Mouse (Mus musculus) erythroblast, embryonic 14.5 days (primary cell): ENCODE results near the gene Synj1.

Experiments used
- GATA1 ChIP-seq: IDR thresholded peaks from 2 replicates; pipeline ENCODE4 v1.6.1; 2012; ENCODE audit warnings: low read length, inconsistent platforms, mixed read lengths
- TAL1 ChIP-seq: IDR thresholded peaks from 3 replicates; pipeline ENCODE4 v1.6.1; 2012; ENCODE audit warnings: low read length, inconsistent platforms, mixed read lengths

- TF ChIP-seq TAL1 (no peak), GATA1 (no peak)
These were observed 95.0 kb downstream of the Synj1 start for GRCm38 (mm10) chr16:90916040-90916481.
